ENCODE assay signal across 22 mouse cellular contexts in genomic region chr16:64676865-64677264, GRCm38 (mm10).
A peak's percentile ranks its signal among the peaks of the same experiment; 100 is the strongest.
DNase-seq lines count a peak whose midpoint lies in the region; ATAC-seq and TF ChIP-seq lines count a peak whose summit lies in the region.
"Had no signal": no experiment of that assay in that cellular context is flagged by ENCODE, and none has a peak within 500 bp of the region (broad histone marks: within the 10 kb centered on the region; RNA-seq: fewer than 3 reads in every experiment).

No protein-coding gene starts in this region.

- no peak overlapping the region for H3K4me2 ChIP-seq in hindbrain, embryonic 16.5 days (ENCODE audit: low read length)
- H3K4me2 ChIP-seq in hindbrain, embryonic 13.5 days: no peak overlapping the region
- H3K4me2 ChIP-seq in midbrain, embryonic 14.5 days (ENCODE audit: low read length): no peak overlapping the region
- no peak overlapping the region for H3K4me2 ChIP-seq in forebrain, postnatal 0 days (ENCODE audit: low read depth)
- H3K4me2 ChIP-seq: heart, embryonic 12.5 days; liver, embryonic 11.5 days had no signal

- no peak overlapping the region for H3K9ac ChIP-seq in hindbrain, embryonic 16.5 days (ENCODE audit: low read depth, low read length)
- no peak overlapping the region for H3K9ac ChIP-seq in hindbrain, embryonic 13.5 days
- no peak overlapping the region for H3K9ac ChIP-seq in midbrain, embryonic 14.5 days (replicated peaks; ENCODE audit: low read length)
- H3K9ac ChIP-seq in forebrain, postnatal 0 days: 0 out of 2 replicates have a peak overlapping the region, but pooled peaks have one; percentile 18
- H3K9ac ChIP-seq: heart, embryonic 12.5 days had no signal

- peak; percentile 69 for ATAC-seq in hindbrain, embryonic 16.5 days
- ATAC-seq in hindbrain, embryonic 13.5 days (ENCODE audit: low FRiP score): no peak
- no peak; the same call in 1 of the 2 replicates for ATAC-seq in midbrain, embryonic 14.5 days (ENCODE audit: low FRiP score, low TSS enrichment)
- no peak for ATAC-seq in forebrain, postnatal 0 days

- peak; percentile 20 to 35 for DNase-seq in cerebellum, postnatal 10 days
- no peak for DNase-seq in cerebellum, adult 18-20 months
- peak; percentile 25 for DNase-seq in midbrain, embryonic 14.5 days
- no peak for DNase-seq in midbrain, embryonic 10.5 days (ENCODE audit: low spot score)
- no peak for DNase-seq in forebrain, postnatal 0 days
- no peak for DNase-seq in testis, postnatal 14 days (ENCODE audit: low spot score)
- DNase-seq: adrenal gland, adult 2 months; cerebellum, adult 9-11 months; embryo, embryonic 11 days; heart, adult 11 months; heart, postnatal 14 days; kidney, adult 9 months; kidney, postnatal 36 days; layer of hippocampus, adult 9-11 months; lung, adult 18-20 months; right cerebral cortex, adult 18-20 months; thymus, adult 18-20 months had no signal

- H3K9me3 ChIP-seq in hindbrain, embryonic 16.5 days (ENCODE audit: control insufficient read depth, low read length): no peaks in the 10 kb centered on the region
- H3K9me3 ChIP-seq in hindbrain, embryonic 13.5 days: no peaks in the 10 kb centered on the region
- 0 out of 2 replicates have a peak, but pooled peaks cover 5% of the 10 kb centered on the region for H3K9me3 ChIP-seq in midbrain, embryonic 14.5 days (ENCODE audit: control insufficient read depth, low read length)
- H3K9me3 ChIP-seq in midbrain, embryonic 10.5 days (replicated peaks): no peaks in the 10 kb centered on the region
- no peaks in the 10 kb centered on the region for H3K9me3 ChIP-seq in forebrain, postnatal 0 days (ENCODE audit: low read length)

- H3K27me3 ChIP-seq in hindbrain, embryonic 16.5 days (replicated peaks; ENCODE audit: control insufficient read depth, insufficient read depth, low read length): no peaks in the 10 kb centered on the region
- no peaks in the 10 kb centered on the region for H3K27me3 ChIP-seq in hindbrain, embryonic 13.5 days
- H3K27me3 ChIP-seq in midbrain, embryonic 14.5 days (ENCODE audit: control insufficient read depth, insufficient read depth, low read length): no peaks in the 10 kb centered on the region; the same call in 1 of the 2 replicates
- H3K27me3 ChIP-seq in midbrain, embryonic 10.5 days (ENCODE audit: low read depth, poor library complexity, severe bottlenecking): no peaks in the 10 kb centered on the region
- H3K27me3 ChIP-seq in forebrain, postnatal 0 days (ENCODE audit: insufficient read depth, low read length): no peaks in the 10 kb centered on the region
- H3K27me3 ChIP-seq: heart, embryonic 12.5 days had no signal

- TF ChIP-seq CTCF in forebrain, postnatal 0 days (IDR thresholded peaks at IDR 0.05; ENCODE audit: low read depth): no peak

- H3K4me1 ChIP-seq in hindbrain, embryonic 16.5 days (ENCODE audit: control insufficient read depth, insufficient read depth, low read depth, low read length): peaks cover 2% of the 10 kb centered on the region; the same call in 1 of the 2 replicates
- H3K4me1 ChIP-seq in hindbrain, embryonic 13.5 days (replicated peaks): no peaks in the 10 kb centered on the region; the same call in 1 of the 2 replicates
- no peaks in the 10 kb centered on the region for H3K4me1 ChIP-seq in midbrain, embryonic 14.5 days (ENCODE audit: control insufficient read depth, insufficient read depth, low read length)
- H3K4me1 ChIP-seq in midbrain, embryonic 10.5 days: no peaks in the 10 kb centered on the region
- peaks cover 4% of the 10 kb centered on the region; the same call in 1 of the 2 replicates for H3K4me1 ChIP-seq in forebrain, postnatal 0 days (ENCODE audit: insufficient read depth)
- H3K4me1 ChIP-seq: heart, embryonic 12.5 days had no signal

- H3K4me3 ChIP-seq in hindbrain, embryonic 16.5 days (ENCODE audit: low read length): no peak overlapping the region
- no peak overlapping the region for H3K4me3 ChIP-seq in hindbrain, embryonic 13.5 days
- no peak overlapping the region for H3K4me3 ChIP-seq in midbrain, embryonic 14.5 days (replicated peaks; ENCODE audit: low read depth, low read length)
- H3K4me3 ChIP-seq in midbrain, embryonic 10.5 days: no peak overlapping the region
- H3K4me3 ChIP-seq in forebrain, postnatal 0 days (ENCODE audit: low read depth, low read length): no peak overlapping the region
- H3K4me3 ChIP-seq: heart, embryonic 12.5 days; left cerebral cortex, adult 2 months had no signal

- WGBS in hindbrain, embryonic 16.5 days: 60% methylated on average over 3 of the region's 3 CpGs
- 73% methylated on average over 3 of the region's 3 CpGs for WGBS in hindbrain, embryonic 13.5 days
- 68% methylated on average over 3 of the region's 3 CpGs for WGBS in midbrain, embryonic 14.5 days
- 86% methylated on average over 3 of the region's 3 CpGs for WGBS in midbrain, embryonic 10.5 days
- WGBS in forebrain, postnatal 0 days: 42% methylated on average over 3 of the region's 3 CpGs

- H3K36me3 ChIP-seq in hindbrain, embryonic 16.5 days (ENCODE audit: control insufficient read depth, insufficient read depth, low read length): no peaks in the 10 kb centered on the region
- H3K36me3 ChIP-seq in hindbrain, embryonic 13.5 days: no peaks in the 10 kb centered on the region
- H3K36me3 ChIP-seq in midbrain, embryonic 14.5 days (ENCODE audit: control insufficient read depth, insufficient read depth, low read length): no peaks in the 10 kb centered on the region
- no peaks in the 10 kb centered on the region for H3K36me3 ChIP-seq in midbrain, embryonic 10.5 days
- H3K36me3 ChIP-seq in forebrain, postnatal 0 days (ENCODE audit: insufficient read depth): no peaks in the 10 kb centered on the region
- H3K36me3 ChIP-seq: heart, embryonic 12.5 days had no signal

- no peak overlapping the region for H3K27ac ChIP-seq in hindbrain, embryonic 16.5 days (ENCODE audit: low read depth, low read length)
- no peak overlapping the region for H3K27ac ChIP-seq in hindbrain, embryonic 13.5 days
- H3K27ac ChIP-seq in midbrain, embryonic 14.5 days (replicated peaks; ENCODE audit: low read depth, low read length): no peak overlapping the region
- H3K27ac ChIP-seq in midbrain, embryonic 10.5 days (replicated peaks): no peak overlapping the region
- 0 out of 2 replicates have a peak overlapping the region, but pooled peaks have one; percentile 17 for H3K27ac ChIP-seq in forebrain, postnatal 0 days (ENCODE audit: low read depth, low read length)
- H3K27ac ChIP-seq: left cerebral cortex, adult 2 months had no signal

Comparison
In these comparisons a context has a peak if more than half of its experiments do, and no peak if none do; other contexts are left out.
1. DNase-seq: peak in cerebellum, postnatal 10 days (2 of 2) and midbrain, embryonic 14.5 days (single experiment); none in cerebellum, adult 18-20 months (0 of 2), midbrain, embryonic 10.5 days (single experiment), forebrain, postnatal 0 days (single experiment) and testis, postnatal 14 days (single experiment).